Mouse (Mus musculus): ENCODE data around the gene Olfr784.
"Not testable (repeated sequence)": the region's sequence is repeated elsewhere in the genome, so short reads cannot be mapped to it uniquely, and the experiment has no call there.

Olfr784 gene

DNA sequence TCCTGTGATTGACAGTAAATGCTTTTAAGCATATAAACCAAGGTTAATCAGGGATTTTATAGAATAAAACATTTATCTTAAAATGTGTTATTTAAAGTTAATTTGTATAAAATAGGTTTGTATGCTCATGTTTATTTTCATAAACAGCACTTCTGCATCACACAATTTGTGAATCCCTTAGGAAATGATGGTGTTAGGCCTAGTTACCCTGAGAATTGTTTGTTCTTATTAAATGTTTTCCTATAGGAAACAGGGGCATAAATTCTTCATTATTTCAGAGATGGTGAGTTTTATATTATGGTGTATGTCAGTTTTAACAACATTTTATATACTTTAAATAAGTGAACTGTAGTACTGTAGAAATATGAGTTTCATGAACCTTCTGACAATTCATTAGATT lies at the start of gene Olfr784:
Gene Olfr784 (plus strand): TSS at position 301 of the 400 bp plus-strand sequence.
- no peak for DNase-seq (ENCODE audit: inconsistent age in 2 of 2, low spot score in 1 of 2)

DNA sequence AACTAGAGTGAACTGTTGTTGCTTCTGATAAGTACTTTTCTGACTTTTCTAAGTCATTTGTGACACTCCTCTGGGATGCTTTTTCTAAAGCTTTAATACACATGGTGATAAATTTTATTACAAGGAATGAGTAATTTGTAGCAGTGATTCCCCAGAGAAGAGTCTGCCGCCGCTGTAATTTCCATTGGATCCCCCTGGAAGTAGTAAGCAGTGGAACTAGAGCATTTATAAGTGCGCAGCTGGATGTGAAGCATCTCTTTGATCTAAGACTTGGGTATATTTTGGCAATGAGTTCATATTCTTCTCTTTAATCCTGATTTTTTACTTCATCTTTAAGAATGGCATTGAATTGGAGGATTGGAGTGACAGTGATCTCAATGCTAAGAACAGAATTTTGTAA lies 35.3 kb upstream of the Olfr784 start, which contains the start of gene Olfr782:
Gene Olfr782 (plus strand): TSS at position 301 of the 400 bp plus-strand sequence.
- DNase-seq (ENCODE audit: inconsistent age in 2 of 2, low spot score in 1 of 2), result no peak

DNA sequence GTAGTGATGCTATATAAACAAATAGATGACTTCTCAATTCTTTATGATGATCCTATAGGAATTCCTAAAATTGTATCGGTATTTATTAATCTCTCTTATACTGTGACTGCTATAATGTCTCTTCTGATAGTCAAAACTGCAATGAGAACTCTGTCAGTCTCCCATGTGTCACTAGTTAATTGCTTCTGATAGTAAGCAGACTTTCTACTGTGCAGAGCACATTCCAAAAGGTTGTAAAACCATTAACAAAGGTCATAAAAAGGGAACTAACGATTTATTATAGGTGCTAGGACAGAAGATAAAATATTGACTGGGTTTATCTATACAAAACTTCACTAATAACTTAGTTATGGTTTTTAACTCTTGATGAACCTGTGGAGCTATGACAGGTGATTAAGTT lies 31.4 kb upstream of the Olfr784 start:
- not testable (repeated sequence) for DNase-seq (ENCODE audit: inconsistent age in 2 of 2, low spot score in 1 of 2)

DNA sequence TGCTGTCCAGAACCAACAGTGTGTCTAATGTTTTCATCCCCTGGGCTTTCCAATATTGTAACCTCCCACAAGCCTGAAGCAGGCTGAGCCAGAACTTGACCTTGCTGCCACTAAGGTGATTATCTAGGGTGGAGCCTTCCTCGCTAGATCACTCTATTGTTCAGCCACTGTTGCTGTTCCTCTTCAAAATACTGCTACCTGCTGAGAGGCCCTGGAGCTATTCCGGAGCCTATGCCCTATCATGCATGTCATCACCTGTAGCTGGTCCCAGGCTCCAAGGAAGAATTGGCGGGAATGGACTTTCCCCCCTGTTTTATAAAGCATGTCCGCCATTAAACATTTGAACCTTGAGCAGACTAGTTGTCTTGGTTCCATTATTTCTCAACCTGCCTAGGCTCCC lies 27.4 kb upstream of the Olfr784 start:
- DNase-seq (ENCODE audit: inconsistent age in 2 of 2, low spot score in 1 of 2), result not testable (repeated sequence)

DNA sequence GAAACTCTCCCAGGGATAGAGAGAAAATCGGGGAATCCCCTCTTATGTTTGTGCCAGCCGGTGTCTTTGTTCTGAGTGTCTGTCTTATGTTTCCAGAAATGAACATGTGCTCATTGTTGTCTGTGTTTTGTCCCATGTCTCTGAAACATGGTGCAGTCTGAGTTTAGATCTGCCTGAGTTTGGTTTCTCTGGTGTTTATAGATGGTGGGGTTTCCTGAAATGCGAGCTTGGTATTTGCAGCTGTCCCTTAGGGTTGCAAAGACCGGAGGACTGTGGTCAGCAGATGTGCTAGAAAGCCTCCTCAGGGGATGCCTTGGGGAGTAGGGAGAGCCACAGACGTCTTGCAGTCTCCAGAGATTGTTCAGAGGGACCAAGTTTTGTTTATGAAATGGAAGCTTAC lies 26.6 kb upstream of the Olfr784 start:
- no peak for DNase-seq (ENCODE audit: inconsistent age in 2 of 2, low spot score in 1 of 2)

DNA sequence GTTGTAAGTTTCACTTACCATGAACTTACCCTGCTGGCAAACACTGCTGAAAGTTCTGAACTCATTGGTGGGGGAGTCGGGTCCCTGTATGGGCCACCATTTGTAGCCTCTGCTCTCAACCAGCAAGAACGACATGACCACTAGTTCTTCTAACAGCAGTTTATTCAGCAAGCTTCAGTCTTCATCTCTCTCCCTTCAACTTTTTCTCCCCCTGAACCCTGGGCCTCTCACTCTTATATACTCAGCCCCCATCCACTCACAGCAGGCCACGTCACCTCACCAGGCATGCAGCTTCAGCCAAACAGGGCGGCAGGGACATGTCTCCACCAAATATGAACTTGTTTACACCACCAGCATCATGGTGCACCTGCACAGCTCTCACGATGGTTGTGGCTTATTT lies 9.8 kb upstream of the Olfr784 start:
- DNase-seq (ENCODE audit: inconsistent age in 2 of 2, low spot score in 1 of 2), result not testable (repeated sequence)

DNA sequence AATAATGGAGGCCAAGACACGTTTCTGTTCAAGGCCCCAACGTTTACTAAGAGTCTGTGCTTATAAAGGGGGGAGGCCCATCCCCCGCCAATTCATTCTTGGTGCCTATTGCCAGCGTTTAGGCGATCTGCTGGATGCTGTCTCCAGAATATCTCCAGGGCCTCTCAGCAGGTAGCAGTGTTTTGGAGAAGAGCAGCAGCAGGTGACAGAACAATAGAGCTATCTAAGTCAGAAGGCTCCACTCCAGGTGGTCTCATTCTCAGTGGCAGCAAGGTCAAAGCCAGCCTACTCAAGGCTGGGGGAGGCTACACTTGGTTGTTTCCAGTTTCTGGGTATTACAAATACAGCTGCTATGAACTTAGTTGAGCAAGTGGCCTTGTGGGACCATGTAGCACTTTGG lies 17.0 kb downstream of the Olfr784 start:
- DNase-seq (ENCODE audit: inconsistent age in 2 of 2, low spot score in 1 of 2), result peak in 1 of 2 experiments; percentile 5

DNA sequence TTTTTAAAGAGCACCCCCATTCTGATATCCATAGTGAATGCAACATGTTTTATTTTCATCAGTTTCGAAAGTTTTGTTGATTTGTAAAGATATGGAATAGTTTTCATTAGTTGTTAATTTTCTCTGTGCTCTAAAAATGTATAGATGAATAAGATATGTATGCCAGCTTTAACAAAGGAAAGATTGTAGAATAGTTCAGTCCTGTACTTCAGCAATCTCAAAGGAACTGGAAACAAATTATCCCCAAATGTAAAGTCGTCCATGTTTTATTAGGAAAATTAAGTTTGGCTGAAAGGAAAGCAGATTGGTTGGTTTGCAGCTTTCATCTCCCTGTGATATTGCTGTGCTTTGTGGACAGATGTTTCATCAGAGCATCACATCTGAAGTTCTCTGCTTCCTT lies 21.2 kb downstream of the Olfr784 start, which contains the start of gene Olfr785:
Gene Olfr785 (plus strand): TSS at position 301 of the 400 bp plus-strand sequence.
- no peak for DNase-seq (ENCODE audit: inconsistent age in 2 of 2, low spot score in 1 of 2)

DNA sequence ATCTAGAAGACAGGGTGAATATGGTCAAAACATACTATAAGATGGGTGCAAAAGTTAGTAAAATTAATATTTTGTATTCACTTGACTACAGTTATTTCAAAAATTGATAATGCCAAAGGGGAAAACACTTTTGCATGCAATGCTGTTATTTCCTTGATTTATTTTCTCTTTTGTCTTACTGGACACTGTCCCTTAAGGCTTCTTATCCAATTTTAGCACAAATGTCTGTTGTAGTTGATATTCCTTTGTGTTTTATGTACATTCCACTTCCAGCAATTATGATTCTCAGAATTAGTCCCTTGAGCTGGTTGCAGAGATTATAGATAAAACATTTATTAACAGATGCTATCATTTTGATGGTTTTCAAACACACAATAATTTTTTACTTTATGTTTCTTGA lies 43.1 kb downstream of the Olfr784 start, which contains the start of gene Olfr786:
Gene Olfr786 (plus strand): TSS at position 301 of the 400 bp plus-strand sequence.
- no peak for DNase-seq (ENCODE audit: inconsistent age in 2 of 2, low spot score in 1 of 2)

All from adrenal gland, adult (tissue).